Mouse (Mus musculus) brain, embryonic 14.5 days (tissue): ENCODE data around the gene Pde4dip.

ENCODE experiments used
- CTCF ChIP-seq: fragments of 200-500 bp; IDR thresholded peaks from 2 replicates; pipeline ENCODE4 v1.5.1; 2012; ENCODE audit warnings: inconsistent platforms, mild to moderate bottlenecking, moderate library complexity, borderline replicate concordance; ENCODE audit not compliant: insufficient read depth, insufficient read length; ENCODE audit errors: extremely low read depth
- POLR2A ChIP-seq: fragments of 200-500 bp; IDR thresholded peaks from 2 replicates; pipeline ENCODE4 v1.6.1; 2012; ENCODE audit warnings: mild to moderate bottlenecking, inconsistent platforms, borderline replicate concordance; ENCODE audit not compliant: poor library complexity, insufficient read depth, insufficient read length, severe bottlenecking; ENCODE audit errors: extremely low read depth

- TF ChIP-seq POLR2A (no peak), CTCF (peak; percentile 8; the same call in 1 of the 2 replicates)
Measured at GRCm38 (mm10) chr3:97840439-97840838, 48.1 kb downstream of the Pde4dip start.
